Mouse (Mus musculus) brown adipose tissue, adult 24 weeks (tissue): ENCODE measurements around the gene Ttc30a2. TPM values are rescaled to one million over a fixed set of nuclear protein-coding genes. Genes with fewer than 3 reads are reported as not detected.
"Not testable (repeated sequence)": the region's sequence is repeated elsewhere in the genome, so short reads cannot be mapped to it uniquely, and the experiment has no call there.

Source experiments
- H3K27ac ChIP-seq: fragments of 200-500 bp; replicated peaks from 2 replicates; pipeline ENCODE4 v1.5.1; 2012; ENCODE audit warnings: low read depth, mild to moderate bottlenecking, low read length
- H3K4me1 ChIP-seq: fragments of 200-500 bp; 2 replicates; pipeline ENCODE4 v1.6.1; 2012; ENCODE audit warnings: low read length, mixed read lengths; ENCODE audit not compliant: control insufficient read depth, insufficient read depth, insufficient read length
- H3K4me3 ChIP-seq: fragments of 200-500 bp; 2 replicates; pipeline ENCODE4 v1.5.1; 2012; ENCODE audit warnings: low read depth, mild to moderate bottlenecking, low read length, moderate library complexity; ENCODE audit not compliant: insufficient read depth
- polyA plus RNA-seq: library from polyadenylated mRNA; stranded (reverse); fragments of >200 nt; gene quantifications from 2 replicates; pipeline ENCODE4 v1.2.4, GENCODE M21; 2012; ENCODE audit not compliant: missing spikeins, insufficient read depth, insufficient read length

Ttc30a2 gene
- polyA plus RNA-seq, 1 experiment = not detected

GRCm38 (mm10) chr2:75960366-75961330 lies 17.3 kb downstream of the Ttc30a2 start:
- H3K4me3 ChIP-seq = no peak overlapping the region
- H3K27ac ChIP-seq = peak overlapping the region; percentile 72
- peaks cover 8% of the 10 kb centered on the region for H3K4me1 ChIP-seq

- Histone ChIP-seq H3K4me3 (no peak overlapping the region), H3K4me1 (peaks cover 8% of the 10 kb centered on the region), H3K27ac (peak overlapping the region; percentile 49)
Observed at GRCm38 (mm10) chr2:75959850-75960365, 18.1 kb downstream of the Ttc30a2 start.

GRCm38 (mm10) chr2:75959183-75959849 lies 18.7 kb downstream of the Ttc30a2 start:
- Histone ChIP-seq H3K4me3 (no peak overlapping the region), H3K4me1 (peaks cover 8% of the 10 kb centered on the region), H3K27ac (peak overlapping the region; percentile 49)

GRCm38 (mm10) chr2:75955709-75956108 lies 22.3 kb downstream of the Ttc30a2 start:
- peaks cover 6% of the 10 kb centered on the region for H3K4me1 ChIP-seq
- H3K4me3 ChIP-seq = no peak overlapping the region
- H3K27ac ChIP-seq = no peak overlapping the region

GRCm38 (mm10) chr2:75953320-75953719 lies 24.6 kb downstream of the Ttc30a2 start:
- no peak overlapping the region for H3K27ac ChIP-seq
- H3K4me1 ChIP-seq = no peaks in the 10 kb centered on the region
- H3K4me3 ChIP-seq = no peak overlapping the region

- Histone ChIP-seq H3K4me3 (no peak overlapping the region), H3K27ac (no peak overlapping the region), H3K4me1 (no peaks in the 10 kb centered on the region)
Observed at GRCm38 (mm10) chr2:75950685-75951084, 27.3 kb downstream of the Ttc30a2 start.

GRCm38 (mm10) chr2:75938117-75939063 lies 39.6 kb downstream of the Ttc30a2 start, which contains the start of gene Ttc30b:
Gene Ttc30b (minus strand): TSS chr2:75938585.
- peak within 1 kb of the TSS; percentile 81 for H3K4me3 ChIP-seq

GRCm38 (mm10) chr2:75937520-75938116 lies 40.4 kb downstream of the Ttc30a2 start:
- H3K4me3 ChIP-seq = peak overlapping the region; percentile 81
- not testable (repeated sequence) for H3K4me1 ChIP-seq, H3K27ac ChIP-seq

More at GRCm38 (mm10) chr2:75938117-75939063, 39.6 kb downstream of the Ttc30a2 start, which contains the start of gene Ttc30b:
- H3K27ac ChIP-seq = peak within 1 kb of the TSS; percentile 96
- no peaks in the 10 kb centered on the region for H3K4me1 ChIP-seq

- not testable (repeated sequence) for H3K4me1 ChIP-seq, H3K27ac ChIP-seq, H3K4me3 ChIP-seq
Observed at GRCm38 (mm10) chr2:75936685-75937084, 41.3 kb downstream of the Ttc30a2 start.

GRCm38 (mm10) chr2:75933541-75933940 lies 44.4 kb downstream of the Ttc30a2 start:
- Histone ChIP-seq H3K4me3 (no peak overlapping the region), H3K4me1 (no peaks in the 10 kb centered on the region), H3K27ac (no peak overlapping the region)

- no peaks in the 10 kb centered on the region for H3K4me1 ChIP-seq
- H3K27ac ChIP-seq = no peak overlapping the region
- H3K4me3 ChIP-seq = no peak overlapping the region
Observed at GRCm38 (mm10) chr2:75930941-75931340, 47.0 kb downstream of the Ttc30a2 start.

GRCm38 (mm10) chr2:75929786-75930444 lies 48.1 kb downstream of the Ttc30a2 start:
- Histone ChIP-seq H3K4me1 (no peaks in the 10 kb centered on the region), H3K4me3 (no peak overlapping the region), H3K27ac (no peak overlapping the region)

- Histone ChIP-seq H3K27ac (no peak overlapping the region), H3K4me3 (no peak overlapping the region), H3K4me1 (no peaks in the 10 kb centered on the region)
Observed at GRCm38 (mm10) chr2:75929141-75929540, 48.8 kb downstream of the Ttc30a2 start.

GRCm38 (mm10) chr2:75928011-75928410 lies 50.0 kb downstream of the Ttc30a2 start:
- Histone ChIP-seq H3K4me1 (no peaks in the 10 kb centered on the region), H3K4me3 (no peak overlapping the region), H3K27ac (no peak overlapping the region)
